Mouse (Mus musculus): Measurements from ENCODE around the gene Nckipsd.

Nckipsd gene

DNA sequence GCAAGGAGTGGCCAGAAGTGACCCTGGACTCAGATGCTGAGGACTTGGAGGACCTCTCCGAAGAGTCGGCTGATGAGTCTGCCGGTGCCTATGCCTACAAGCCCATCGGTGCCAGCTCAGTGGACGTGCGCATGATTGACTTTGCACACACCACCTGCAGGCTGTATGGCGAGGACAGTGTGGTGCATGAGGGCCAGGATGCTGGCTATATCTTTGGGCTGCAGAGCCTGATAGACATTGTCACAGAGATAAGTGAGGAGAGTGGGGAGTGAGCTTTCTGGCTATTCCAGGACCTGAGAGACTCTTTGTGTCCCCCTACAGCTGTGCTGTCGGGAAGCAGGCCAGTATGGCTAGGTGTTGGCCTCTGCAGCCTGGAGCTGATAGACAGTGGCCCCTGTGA lies 2.4 kb upstream of the Nckipsd start:
- no peak for DNase-seq

DNA sequence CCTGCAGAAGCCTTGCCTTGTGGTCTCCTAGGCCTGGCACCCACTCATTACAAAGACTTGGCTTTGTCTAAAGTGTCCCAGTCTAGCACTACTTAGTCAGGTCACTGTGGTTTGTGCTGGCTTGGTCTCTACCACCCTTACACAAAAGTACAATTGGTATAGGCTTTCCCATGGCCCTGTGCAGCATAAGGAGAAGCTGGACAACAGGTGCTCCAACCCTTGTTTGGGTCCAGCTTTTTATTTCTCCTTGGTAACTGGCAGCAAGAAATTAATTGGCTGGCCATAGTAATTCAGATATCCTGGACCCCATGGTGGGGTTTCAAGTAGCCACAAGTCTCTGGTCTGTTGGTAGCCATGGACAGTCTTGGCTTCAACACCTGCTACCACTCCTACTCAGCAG lies 1.8 kb upstream of the Nckipsd start:
- no peak for DNase-seq

DNA sequence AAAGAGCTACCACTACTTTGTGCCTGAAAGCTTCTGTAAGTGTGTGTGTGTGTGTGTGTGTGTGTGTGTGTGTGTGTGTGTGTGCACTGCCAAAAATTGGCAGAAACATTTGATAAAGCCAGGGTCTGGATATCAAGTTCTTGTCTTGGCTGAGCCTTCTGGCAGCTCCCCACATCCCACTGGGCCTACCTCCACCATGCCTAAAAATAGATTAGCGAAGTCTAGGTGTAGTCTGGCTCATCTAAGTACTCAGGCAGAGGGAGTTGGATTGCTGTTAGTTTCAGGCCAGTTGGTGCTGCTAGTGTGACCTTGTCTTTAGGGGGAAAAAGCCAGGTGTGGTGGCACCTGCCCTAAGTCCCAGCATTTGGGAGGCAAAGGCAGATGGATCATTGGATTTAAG lies 1.3 kb upstream of the Nckipsd start:
- DNase-seq, result no peak

DNA sequence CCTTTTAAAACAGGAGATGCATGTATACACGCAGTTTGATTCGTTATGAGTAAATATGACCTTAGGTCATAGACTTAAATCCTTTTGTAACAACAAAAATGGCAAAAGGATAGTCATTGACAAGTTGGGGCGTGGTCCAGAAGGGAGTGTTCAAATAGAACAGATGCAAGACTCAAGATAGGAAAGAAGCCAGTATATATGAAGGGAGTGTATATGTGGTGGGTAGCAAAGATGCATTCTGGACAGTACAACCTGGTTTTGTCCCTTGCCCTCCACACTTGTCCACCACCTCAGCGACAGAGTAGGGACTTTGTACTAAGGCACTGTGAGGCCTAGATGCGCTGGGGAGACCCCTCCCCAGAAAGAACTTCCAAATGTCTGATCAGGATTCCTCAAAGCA lies 494 bp upstream of the Nckipsd start:
- no peak for DNase-seq

DNA sequence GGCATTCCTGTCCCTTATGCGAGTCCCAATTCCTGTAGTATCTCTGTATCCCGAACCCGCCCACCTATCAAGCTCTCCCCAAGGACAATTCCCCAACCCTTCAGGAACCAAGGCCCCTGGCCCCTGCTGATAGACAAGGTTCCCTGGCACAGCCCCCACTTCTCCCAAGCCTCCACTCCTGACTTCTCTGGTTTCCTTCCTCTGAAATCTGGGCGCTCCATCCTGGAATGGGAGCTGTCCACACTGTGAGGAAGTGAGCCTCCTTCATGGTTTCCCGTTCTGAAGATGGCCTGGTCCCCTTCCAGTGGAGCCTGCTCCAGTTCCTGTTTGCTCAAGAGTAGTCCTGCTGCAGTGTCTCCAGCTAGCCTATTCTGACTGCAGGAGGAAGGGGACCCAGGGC lies 1.0 kb downstream of the Nckipsd start:
- DNase-seq, result peak; percentile 63

DNA sequence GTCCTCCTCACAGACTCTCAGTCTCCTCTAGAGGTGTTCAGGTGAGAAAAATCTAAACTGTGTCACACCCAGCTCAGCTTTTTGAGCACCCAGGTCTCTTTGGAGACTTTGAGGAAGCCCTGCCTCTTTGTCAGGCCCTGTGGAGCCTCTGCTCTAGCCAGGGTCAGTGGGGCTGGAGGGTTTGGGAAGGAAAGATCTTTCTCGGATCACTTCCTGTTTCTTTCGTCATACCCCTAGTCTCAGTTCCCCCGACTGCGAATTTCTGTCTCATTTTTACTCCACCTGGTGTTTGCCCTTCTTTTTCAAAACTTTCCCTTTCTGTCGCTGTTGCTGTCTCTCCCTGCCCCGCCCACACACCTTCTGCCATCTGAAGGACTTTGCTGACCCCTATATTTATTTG lies 1.6 kb downstream of the Nckipsd start:
- DNase-seq, result no peak

DNA sequence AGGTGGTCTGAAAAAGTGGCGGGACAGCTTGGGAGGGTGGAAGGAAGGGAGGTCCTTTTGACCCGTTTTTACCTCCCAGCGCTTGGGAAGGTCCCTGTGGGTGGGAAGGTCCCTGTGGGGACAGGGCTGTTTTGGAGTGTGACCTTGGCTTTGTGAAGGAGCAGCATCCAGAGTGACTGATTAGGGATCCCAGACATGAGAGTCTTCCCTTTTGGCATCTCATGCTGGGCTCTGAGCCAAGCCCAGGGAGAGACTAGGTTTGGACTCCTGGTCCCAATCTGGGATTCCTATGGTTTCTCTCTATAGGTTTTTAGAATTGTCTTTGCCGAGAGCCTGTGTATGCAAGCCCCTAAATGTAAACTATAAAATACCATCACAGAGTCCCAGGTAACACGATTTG lies 2.3 kb downstream of the Nckipsd start:
- DNase-seq, result no peak

DNA sequence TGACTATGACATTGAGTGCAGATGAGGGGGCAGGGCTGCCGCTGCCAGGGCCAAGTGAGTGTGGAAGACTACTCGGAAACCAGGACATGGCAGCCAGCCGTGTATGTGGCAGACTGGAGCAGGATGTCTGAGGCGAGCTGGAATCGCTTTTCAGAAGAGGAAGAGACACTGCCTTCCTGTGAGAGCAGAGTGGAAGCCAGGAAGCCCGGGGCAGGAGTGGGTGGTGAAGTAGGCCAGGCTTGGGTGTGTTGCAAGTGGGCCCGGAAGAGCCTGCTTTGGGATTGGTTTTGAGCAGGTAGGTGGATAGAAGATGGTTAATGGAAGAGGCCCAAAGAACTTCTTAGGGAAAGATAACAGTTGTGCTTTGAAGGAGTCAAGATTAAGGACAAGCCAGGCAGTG lies 7.4 kb downstream of the Nckipsd start:
- DNase-seq, result no peak

DNA sequence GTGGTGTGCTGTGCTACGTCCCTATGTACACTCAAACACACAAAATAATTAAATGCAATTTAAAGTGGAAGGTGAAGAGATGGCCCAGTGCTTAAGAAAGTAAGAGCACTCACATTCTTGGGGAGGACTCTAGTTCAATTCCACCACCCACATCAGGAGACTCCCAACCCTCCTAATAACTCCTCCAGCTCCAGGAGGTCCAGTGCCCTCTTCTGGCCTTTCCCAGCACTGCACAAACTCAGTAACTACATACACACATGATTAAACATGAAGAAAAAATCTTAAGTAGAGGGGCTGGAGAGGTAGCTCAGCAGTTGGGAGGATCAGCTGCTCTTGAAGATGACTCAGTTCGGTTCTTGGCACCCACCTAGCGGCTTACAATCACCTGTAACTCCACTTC lies 11.3 kb downstream of the Nckipsd start:
- DNase-seq, result peak; percentile 78

DNA sequence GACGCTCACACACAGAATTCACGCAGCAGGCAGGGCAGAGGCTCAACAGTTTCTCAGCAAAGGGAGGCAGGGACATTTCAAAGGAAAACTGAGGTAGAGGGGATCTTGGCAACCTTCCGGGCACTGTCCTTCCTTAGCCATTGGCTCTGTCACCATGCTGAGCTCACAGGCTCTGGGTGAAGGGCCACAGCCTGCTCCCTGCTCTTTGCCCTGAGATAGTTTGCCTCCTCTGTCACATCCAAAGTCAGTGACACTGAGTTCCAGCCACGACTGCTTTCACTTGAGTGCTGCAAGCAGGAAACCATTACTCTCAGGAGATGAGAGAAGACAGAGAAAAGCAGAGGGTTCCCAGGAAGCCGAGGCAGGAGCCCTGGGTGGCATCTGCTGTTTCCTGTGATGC lies 11.9 kb downstream of the Nckipsd start:
- no peak for DNase-seq

DNA sequence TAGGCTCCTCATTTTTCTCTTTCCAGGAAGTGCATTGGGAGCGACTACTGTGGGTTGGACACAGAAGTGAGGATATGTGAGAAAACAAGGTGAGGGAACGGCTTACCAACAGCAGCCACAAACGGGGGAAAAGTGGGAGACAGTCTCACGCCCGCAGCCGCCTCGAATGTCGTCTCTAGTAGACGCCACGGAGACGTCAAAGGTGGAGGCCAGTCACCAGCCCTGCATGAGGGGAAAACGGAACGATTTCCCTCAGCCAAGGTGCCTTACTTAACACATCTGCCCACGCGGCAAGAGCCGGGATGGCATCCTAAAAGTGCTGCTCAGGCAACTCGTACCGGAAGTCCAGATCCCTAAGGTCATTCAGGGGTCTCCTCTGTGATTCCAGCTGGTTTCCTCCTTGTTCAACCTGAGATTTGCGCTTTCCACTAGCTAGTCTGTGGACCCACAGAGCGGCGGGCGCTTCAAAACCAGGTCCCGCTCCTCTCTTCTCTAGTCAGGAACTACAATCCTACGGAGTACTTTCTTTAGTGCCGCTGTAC lies 16.0 kb downstream of the Nckipsd start:
- no peak for DNase-seq

DNA sequence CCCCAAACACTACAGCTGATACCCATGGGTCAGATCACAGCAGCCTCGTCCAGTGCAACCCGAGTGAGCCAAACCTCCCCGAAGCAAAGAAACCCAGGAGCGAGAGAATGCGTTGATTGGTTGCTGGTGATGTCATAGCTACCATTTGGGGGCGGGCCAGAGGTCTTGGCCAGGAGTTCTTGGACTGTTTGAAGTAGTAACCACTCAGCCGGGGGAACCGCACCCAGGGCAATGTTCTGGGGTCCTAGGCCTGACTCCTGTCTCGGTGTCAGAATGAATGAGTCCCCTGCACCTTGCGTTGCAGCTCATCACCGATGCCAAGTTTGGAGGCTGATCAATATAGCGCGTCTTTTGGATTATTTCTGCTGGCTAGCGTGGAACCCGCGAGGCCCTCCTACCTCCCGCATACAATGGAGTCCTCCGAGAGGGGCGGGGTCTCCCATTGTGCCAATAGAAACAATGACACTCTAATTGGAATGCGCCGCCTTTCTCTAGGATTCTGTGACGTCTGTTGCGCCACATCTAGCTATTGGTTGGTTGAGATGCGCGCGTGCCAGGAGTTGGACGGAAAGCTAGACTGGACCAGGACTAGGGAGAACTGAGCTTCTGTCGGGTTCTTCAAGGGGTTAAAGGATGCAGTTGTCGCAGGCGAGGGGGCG lies 16.7 kb downstream of the Nckipsd start:
- no peak for DNase-seq

DNA sequence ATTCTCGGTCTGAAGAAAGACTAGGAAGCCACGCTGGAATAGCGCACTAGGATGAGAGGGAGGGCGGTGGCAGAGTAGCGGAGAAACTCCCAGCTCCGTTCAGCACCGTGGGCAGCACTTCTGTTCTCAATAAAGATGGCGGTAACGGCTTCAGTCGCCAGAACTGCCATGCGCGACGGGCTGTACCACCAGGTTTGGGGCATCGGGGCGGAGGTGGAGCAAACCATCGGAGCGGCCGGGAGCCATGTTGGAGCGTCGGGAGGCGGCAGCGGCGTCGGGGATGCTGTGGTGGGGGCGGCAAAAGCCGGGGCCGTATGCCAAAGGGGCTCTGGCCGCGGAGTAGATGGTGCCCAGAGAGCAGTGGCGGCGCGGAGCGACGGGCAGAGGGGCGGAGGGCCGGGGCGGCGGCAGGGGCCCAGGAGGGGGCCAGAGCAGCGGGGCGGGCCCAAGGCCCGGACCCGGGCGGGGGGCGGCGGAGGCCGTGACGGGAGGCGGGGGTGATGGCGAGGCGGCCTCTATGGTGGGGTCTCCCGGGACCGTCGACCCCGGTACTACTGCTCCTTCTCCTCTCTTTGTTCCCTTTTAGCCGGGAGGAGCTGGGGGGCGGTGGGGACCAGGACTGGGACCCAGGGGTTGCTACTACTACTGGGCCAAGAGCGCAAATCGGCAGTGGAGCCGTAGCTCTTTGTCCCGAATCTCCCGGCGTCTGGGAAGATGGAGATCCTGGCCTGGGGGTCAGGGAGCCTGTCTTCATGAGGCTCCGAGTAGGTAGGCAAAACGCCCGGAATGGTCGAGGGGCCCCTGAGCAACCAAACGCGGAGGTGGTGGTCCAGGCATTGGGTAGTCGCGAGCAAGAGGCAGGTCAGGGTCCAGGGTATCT lies 17.9 kb downstream of the Nckipsd start, which contains the start of gene Celsr3:
Gene Celsr3, plus strand, starts transcription at position 501 of the 880 bp plus-strand sequence.
- no peak for DNase-seq

DNA sequence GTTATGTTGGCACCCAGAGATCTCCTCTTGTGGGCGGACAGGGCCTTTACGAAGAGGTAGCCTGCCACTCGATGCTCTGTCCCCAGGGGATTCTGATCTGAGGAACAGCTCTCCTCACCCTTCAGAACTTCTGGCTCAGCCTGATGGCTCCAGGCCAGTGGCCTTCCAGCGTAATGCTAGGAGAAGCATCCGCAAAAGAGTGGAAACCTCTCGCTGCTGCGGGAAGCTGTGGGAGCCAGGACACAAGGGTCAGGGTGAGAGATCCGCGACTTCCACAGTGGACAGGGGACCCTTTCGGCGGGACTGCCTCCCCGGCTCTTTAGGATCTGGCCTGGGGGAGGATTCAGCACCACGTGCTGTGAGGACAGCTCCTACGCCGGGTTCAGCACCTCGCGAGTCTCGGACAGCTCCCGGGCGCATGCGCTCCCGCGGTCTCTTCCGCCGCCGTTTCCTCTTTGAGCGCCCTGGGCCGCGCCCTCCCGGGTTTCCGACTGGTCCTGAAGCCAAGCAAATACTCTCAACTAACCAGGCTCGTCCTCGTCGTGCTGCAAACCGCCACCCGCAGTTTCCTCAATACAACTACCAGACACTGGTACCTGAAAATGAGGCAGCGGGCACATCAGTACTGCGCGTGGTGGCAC lies 18.7 kb downstream of the Nckipsd start:
- peak; percentile 83 for DNase-seq

DNA sequence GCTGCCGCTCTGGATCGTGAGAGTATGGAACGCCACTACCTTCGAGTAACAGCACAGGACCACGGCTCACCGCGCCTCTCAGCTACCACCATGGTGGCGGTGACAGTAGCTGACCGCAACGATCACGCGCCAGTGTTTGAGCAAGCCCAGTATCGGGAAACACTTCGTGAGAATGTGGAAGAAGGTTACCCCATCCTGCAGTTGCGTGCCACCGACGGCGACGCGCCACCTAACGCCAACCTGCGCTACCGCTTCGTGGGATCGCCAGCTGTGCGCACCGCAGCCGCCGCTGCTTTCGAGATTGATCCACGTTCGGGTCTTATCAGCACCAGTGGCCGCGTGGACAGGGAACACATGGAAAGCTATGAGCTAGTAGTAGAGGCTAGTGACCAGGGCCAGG lies 19.3 kb downstream of the Nckipsd start:
- no peak for DNase-seq

DNA sequence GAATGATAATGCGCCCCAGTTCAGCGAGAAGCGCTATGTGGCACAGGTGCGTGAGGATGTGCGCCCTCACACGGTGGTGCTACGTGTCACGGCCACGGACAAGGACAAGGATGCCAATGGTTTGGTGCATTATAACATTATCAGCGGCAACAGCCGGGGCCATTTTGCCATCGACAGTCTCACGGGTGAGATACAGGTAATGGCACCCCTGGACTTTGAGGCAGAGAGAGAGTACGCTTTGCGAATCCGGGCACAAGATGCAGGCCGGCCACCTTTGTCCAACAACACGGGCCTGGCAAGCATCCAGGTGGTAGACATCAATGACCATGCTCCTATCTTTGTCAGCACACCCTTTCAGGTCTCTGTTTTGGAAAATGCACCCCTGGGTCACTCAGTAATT lies 19.7 kb downstream of the Nckipsd start:
- DNase-seq, result no peak

DNA sequence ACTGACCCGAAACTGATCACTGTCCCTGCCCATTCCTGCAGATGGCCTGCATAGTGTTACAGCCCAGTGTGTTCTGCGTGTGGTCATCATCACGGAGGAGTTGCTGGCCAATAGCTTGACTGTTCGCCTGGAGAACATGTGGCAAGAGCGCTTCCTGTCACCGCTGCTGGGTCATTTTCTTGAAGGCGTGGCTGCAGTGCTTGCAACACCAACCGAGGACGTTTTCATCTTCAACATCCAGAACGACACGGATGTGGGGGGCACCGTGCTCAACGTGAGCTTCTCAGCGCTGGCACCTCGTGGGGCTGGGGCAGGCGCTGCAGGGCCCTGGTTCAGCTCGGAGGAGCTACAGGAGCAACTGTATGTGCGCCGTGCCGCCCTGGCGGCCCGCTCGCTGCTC lies 23.5 kb downstream of the Nckipsd start:
- DNase-seq, result peak; percentile 56

DNA sequence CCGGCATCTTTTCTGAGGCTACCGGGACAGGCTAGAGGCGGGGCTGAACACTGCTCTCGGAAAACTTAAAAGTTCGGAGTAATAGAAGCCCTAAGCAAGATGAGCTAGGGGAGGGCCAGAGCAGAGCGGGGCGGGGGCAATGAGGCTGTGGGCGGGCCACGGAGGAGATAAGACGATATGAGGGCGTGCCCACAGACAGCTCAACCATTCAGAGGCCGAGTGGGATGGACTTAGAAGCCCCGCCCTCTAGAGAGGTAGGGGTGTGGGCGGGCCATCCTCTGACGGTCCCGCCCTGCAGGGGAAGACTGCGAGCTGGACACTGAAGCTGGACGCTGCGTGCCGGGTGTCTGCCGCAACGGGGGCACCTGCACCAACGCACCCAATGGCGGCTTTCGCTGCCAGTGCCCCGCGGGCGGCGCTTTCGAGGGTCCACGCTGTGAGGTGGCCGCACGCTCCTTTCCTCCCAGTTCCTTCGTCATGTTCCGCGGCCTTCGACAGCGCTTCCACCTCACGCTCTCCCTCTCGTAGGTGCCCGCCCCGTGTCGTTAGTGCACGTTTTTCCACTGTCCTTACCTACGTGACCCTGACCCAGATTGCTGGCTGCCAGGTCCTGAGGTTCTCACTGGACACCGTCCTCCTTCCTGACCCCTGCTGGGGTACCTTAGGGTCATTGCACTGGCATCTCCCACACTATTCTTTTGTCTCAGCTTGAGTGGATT lies 24.4 kb downstream of the Nckipsd start:
- peak; percentile 98 for DNase-seq

DNA sequence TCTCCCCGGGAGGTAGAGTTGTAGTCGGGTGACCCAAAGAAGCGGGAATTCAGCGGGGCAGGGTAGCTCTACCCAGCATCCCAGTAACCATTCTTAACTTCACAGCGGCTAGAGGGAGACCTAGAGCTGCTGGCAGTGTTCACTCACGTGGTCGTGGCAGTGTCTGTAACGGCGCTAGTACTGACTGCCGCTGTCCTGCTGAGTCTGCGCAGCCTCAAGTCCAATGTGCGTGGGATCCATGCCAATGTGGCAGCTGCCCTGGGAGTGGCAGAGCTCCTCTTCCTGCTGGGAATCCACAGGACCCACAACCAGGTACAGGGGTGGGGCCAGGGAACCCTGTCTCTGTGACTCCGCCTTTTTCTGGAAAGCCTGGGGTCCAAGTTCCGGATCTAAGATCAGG lies 34.8 kb downstream of the Nckipsd start:
- peak; percentile 54 for DNase-seq

DNA sequence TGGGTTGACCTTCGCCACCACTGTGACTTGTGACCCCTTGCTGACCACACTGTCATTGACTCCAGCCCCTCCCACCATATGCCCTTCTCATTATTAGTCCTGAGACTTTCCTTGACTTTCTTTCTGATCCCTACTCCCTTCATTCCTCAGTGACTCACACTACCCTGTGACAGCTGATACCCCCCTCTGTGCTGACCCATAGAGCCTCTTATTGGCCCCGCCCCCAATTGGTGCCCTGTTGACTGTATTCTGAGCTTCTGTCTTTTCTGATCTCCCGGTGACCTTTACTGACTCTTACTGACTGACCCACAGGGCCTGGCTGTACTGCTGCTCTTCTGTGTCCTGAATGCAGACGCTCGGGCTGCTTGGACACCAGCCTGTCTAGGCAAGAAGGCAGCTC lies 37.2 kb downstream of the Nckipsd start:
- DNase-seq, result no peak

DNA sequence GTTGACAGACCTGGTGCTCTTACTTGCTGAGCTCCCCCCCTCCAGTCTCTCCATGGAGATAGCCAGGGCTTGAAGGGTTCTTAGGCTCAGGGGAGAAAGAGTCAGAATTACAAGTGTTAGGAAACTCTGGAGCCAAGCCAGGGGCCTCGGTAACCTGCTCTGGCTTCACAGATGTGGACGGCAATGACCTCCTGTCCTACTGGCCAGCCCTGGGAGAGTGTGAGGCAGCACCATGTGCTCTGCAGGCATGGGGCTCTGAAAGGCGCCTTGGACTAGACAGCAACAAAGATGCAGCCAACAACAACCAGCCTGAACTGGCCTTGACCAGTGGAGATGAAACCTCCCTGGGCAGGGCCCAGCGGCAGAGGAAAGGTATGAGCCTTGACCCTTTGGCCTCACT lies 39.2 kb downstream of the Nckipsd start:
- peak; percentile 57 for DNase-seq

DNA sequence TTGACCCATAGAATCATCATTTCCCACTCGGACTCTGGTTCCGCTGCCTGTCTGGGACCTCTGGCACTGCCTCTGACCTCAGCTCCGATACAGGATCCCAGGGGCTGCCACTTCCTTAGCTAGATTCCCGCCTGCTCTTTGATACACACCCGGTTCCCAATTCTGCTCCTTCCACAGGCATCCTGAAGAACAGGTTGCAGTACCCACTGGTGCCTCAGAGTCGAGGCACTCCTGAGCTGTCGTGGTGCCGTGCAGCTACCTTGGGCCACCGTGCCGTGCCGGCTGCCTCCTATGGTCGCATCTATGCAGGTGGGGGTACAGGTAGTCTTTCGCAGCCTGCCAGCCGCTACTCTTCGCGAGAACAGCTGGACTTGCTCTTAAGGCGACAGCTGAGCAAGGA lies 40.3 kb downstream of the Nckipsd start:
- no peak for DNase-seq

DNA sequence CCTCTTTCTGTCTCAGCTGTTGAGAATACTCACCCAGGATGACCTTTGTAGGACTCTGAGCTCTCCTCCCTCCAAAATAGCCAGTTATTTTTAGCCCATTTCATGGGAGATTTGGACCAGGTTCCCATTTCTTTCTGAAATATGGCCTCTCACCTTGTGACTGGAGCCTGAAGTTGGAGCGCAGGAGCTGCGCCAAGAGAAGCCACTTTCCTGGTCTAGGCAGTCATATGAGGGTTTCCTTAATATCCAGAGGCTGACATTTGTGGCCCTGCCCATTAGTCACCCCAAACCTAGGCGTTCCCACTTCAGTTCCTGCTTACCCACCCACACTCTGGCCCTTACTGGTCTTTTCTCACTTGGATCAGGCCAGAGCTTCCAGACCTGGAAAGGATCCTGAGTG lies 44.8 kb downstream of the Nckipsd start, which contains the start of gene Slc26a6:
Gene Slc26a6, plus strand, starts transcription at position 308 of the 400 bp plus-strand sequence.
- DNase-seq, result peak; percentile 53

All from lung, postnatal 36 days (tissue).